ENCODE assay signal across 14 mouse cellular contexts in genomic region chr16:73011313-73011712, GRCm38 (mm10).
"Had no signal": no experiment of that assay in that cellular context is flagged by ENCODE, and none has a peak within 500 bp of the region (broad histone marks: within the 10 kb centered on the region; RNA-seq: fewer than 3 reads in every experiment).

No protein-coding gene starts in this region.

- H3K9me3 ChIP-seq: limb, embryonic 13.5 days; midbrain, embryonic 13.5 days; neural tube, embryonic 15.5 days had no signal

- H3K4me2 ChIP-seq: limb, embryonic 13.5 days; midbrain, embryonic 13.5 days; neural tube, embryonic 15.5 days had no signal

- DNase-seq: kidney, postnatal 10 days; kidney, postnatal 4 days; lung, adult 18-20 months; lung, postnatal 36 days; right cerebral cortex, adult 18-20 months; thymus, adult 18-20 months; thymus, postnatal 14 days had no signal

- ATAC-seq: lung, postnatal 0 days; midbrain, embryonic 13.5 days had no signal

- H3K9ac ChIP-seq: limb, embryonic 13.5 days; liver, embryonic 14.5 days; midbrain, embryonic 13.5 days; neural tube, embryonic 15.5 days had no signal

- H3K4me3 ChIP-seq: left cerebral cortex, adult 2 months; limb, embryonic 13.5 days; midbrain, embryonic 13.5 days; myocyte; neural tube, embryonic 15.5 days had no signal

- H3K27ac ChIP-seq: left cerebral cortex, adult 2 months; limb, embryonic 13.5 days; liver, embryonic 14.5 days; midbrain, embryonic 13.5 days; neural tube, embryonic 15.5 days had no signal

- H3K27me3 ChIP-seq: limb, embryonic 13.5 days; midbrain, embryonic 13.5 days; neural tube, embryonic 15.5 days had no signal
